Mouse (Mus musculus): ENCODE measurements around the gene Phf21a.
A peak's percentile ranks its signal among the peaks of the same experiment; 100 is the strongest.

The Phf21a gene

GRCm38 (mm10) chr2:92092817-92093216 is at the start of gene Phf21a:
TSS of gene Phf21a (plus strand) at chr2:92093117.
- DNase-seq: no peak

GRCm38 (mm10) chr2:92043285-92043684 is 49.6 kb upstream of the Phf21a start:
- DNase-seq: no peak

GRCm38 (mm10) chr2:92047601-92048000 is 45.3 kb upstream of the Phf21a start:
- no peak for DNase-seq

- DNase-seq: no peak
These were observed 44.8 kb upstream of the Phf21a start for GRCm38 (mm10) chr2:92048034-92048690.

- no peak for DNase-seq
These were observed 40.7 kb upstream of the Phf21a start for GRCm38 (mm10) chr2:92052188-92052587.

GRCm38 (mm10) chr2:92052754-92053153 is 40.2 kb upstream of the Phf21a start:
- no peak for DNase-seq

- peak; percentile 92 for DNase-seq
These were observed 37.7 kb upstream of the Phf21a start for GRCm38 (mm10) chr2:92055101-92055813.

GRCm38 (mm10) chr2:92055831-92056236 is 37.1 kb upstream of the Phf21a start:
- peak; percentile 63 for DNase-seq

- DNase-seq: no peak
These were observed 36.2 kb upstream of the Phf21a start for GRCm38 (mm10) chr2:92056760-92057159.

- peak; percentile 86 for DNase-seq
These were observed 34.4 kb upstream of the Phf21a start for GRCm38 (mm10) chr2:92058469-92058868.

- no peak for DNase-seq
These were observed 34.0 kb upstream of the Phf21a start for GRCm38 (mm10) chr2:92058936-92059335.

GRCm38 (mm10) chr2:92059481-92060220 is 33.3 kb upstream of the Phf21a start:
- peak; percentile 44 for DNase-seq

GRCm38 (mm10) chr2:92060291-92060690 is 32.6 kb upstream of the Phf21a start:
- DNase-seq: no peak

- DNase-seq: no peak
These were observed 31.6 kb upstream of the Phf21a start for GRCm38 (mm10) chr2:92061337-92061736.

GRCm38 (mm10) chr2:92063106-92063505 is 29.8 kb upstream of the Phf21a start:
- DNase-seq: no peak

GRCm38 (mm10) chr2:92065269-92065888 is 27.5 kb upstream of the Phf21a start:
- DNase-seq: no peak

GRCm38 (mm10) chr2:92065938-92066337 is 27.0 kb upstream of the Phf21a start:
- no peak for DNase-seq

- no peak for DNase-seq
These were observed 26.0 kb upstream of the Phf21a start for GRCm38 (mm10) chr2:92066899-92067298.

- no peak for DNase-seq
These were observed 25.3 kb upstream of the Phf21a start for GRCm38 (mm10) chr2:92067600-92067999.

- DNase-seq: no peak
These were observed 23.3 kb upstream of the Phf21a start for GRCm38 (mm10) chr2:92069630-92070029.

- no peak for DNase-seq
These were observed 21.8 kb upstream of the Phf21a start for GRCm38 (mm10) chr2:92071143-92071542.

GRCm38 (mm10) chr2:92076086-92076692 is 16.7 kb upstream of the Phf21a start:
- no peak for DNase-seq

- DNase-seq: no peak
These were observed 10.7 kb upstream of the Phf21a start for GRCm38 (mm10) chr2:92082196-92082595.
